Mouse (Mus musculus): ENCODE data around the gene Rpl14.

DNA sequence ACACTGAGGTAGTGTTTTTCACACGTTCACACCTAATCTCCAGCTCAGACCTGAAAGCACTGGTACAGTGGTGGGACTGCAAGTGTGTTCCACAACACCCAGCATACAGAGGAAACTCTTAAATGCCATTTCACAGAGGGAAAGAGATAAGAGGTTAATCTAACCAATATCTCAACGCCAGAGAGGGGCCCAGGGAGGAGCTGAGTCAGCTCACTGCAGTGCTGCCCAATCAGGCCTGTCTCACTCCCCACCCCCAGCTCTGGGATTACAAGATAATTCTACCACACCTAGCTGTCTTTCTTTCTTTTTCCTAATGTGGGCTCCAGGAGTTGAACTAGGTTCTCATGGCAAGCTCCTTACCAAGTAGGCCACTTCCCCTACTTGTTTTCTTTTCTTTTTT, 2.3 kb upstream of the Rpl14 start:
- TF ChIP-seq CTCF (IDR thresholded peaks at IDR 0.05; ENCODE audit: borderline replicate concordance, extremely low read depth, insufficient read depth, insufficient read length) (no peak), POLR2A (IDR thresholded peaks at IDR 0.05; ENCODE audit: borderline replicate concordance, extremely low read depth, insufficient read depth, insufficient read length, poor library complexity, severe bottlenecking) (no peak)
